In the genomic region with DNA sequence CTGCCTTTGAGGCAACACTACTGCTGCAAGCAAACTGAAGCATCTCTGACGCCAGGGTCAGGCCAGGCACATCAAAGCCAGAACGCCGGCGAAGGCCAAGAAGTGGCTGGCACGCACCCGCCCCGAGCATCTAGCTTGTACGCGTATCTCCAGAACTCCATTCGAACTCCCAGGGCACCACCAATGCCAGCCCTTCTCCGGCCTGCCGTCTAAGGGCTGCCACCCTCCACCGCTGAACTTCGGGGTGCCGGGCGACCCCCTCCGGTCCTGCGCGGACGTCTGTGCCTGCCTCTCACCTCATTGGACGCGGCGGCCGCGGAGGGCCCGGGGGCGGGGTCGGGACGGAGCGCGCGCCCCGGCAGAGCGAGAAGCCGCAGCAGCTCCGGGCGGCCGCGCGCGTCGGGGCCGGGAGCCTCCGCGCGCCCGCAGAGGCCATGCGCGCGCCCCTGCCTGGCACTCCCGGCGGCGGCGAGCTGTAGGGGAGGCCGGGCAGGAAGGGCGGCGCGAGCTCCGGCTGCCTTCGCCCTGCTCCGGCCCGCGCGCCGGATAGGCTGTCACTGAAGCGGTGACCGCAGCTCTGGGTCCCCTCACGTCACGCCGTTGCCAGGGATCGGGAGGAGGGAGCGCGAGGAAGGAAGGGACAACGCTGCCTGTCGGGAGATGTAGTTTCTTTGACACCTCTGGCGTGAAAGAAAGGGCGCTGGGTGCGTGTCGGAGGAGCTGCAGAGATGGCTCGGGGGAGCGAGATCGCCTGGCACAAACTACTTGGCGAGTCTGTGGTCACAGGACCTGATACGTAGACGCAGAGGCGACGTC, we compare ENCODE assay signal across 1 mouse cellular context.
TF ChIP-seq lines count a peak whose summit lies in the region.

A gene (minus strand): TSS at position 596 of the 816 bp plus-strand sequence.

TF ChIP-seq in CH12.LX, 34 proteins besides CTCF, POLR2A, EP300 and RAD21 (continued from another document):
- TF ChIP-seq GABPA (IDR thresholded peaks at IDR 0.05; ENCODE audit: insufficient replicate concordance, low read depth, low read length): no peak; the same call in 1 of the 2 replicates
- peak; percentile 15; the same call in 1 of the 2 replicates for TF ChIP-seq USF1 (IDR thresholded peaks at IDR 0.05; ENCODE audit: low read depth, low read length)
- peak; percentile 82 for TF ChIP-seq UBTF (IDR thresholded peaks at IDR 0.05; ENCODE audit: low read depth, low read length)
- TF ChIP-seq MXI1 (IDR thresholded peaks at IDR 0.05; ENCODE audit: low read depth, low read length): peak; percentile 70; the same call in 1 of the 2 replicates
- TF ChIP-seq MAFK (IDR thresholded peaks at IDR 0.05; ENCODE audit: insufficient replicate concordance, low read length): no peak
- TF ChIP-seq ELF1 (IDR thresholded peaks at IDR 0.05; ENCODE audit: low read depth, low read length): peak; percentile 47
- no peak for TF ChIP-seq JUND (conservative IDR thresholded peaks at IDR 0.05; ENCODE audit: low read depth, low read length)
- peak; percentile 91 for TF ChIP-seq NELFE (IDR thresholded peaks at IDR 0.05; ENCODE audit: low read depth, low read length)
- TF ChIP-seq BHLHE40 (IDR thresholded peaks at IDR 0.05; ENCODE audit: low read depth, low read length): no peak; the same call in 1 of the 2 replicates
- TF ChIP-seq RCOR1 (conservative IDR thresholded peaks at IDR 0.05; ENCODE audit: low read depth, low read length): no peak
- TF ChIP-seq MAX (IDR thresholded peaks at IDR 0.05; ENCODE audit: low read length): peak; percentile 61
- TF ChIP-seq USF2 (conservative IDR thresholded peaks at IDR 0.05; ENCODE audit: low read depth, low read length): no peak
- no peak for TF ChIP-seq SMC3 (IDR thresholded peaks at IDR 0.05; ENCODE audit: low read depth, low read length)
- peak; percentile 46 for TF ChIP-seq NRF1 (IDR thresholded peaks at IDR 0.05; ENCODE audit: low read depth, low read length)
- no peak for TF ChIP-seq CHD2 (IDR thresholded peaks at IDR 0.05; ENCODE audit: low read length)
- TF ChIP-seq HCFC1 (IDR thresholded peaks at IDR 0.05; ENCODE audit: low read depth, low read length): peak; percentile 84
- TF ChIP-seq CHD1 (IDR thresholded peaks at IDR 0.05; ENCODE audit: low read depth, low read length): no peak
- TF ChIP-seq ZMIZ1 (IDR thresholded peaks at IDR 0.05; ENCODE audit: low read depth, low read length): peak; percentile 76
- no peak for TF ChIP-seq ZC3H11A (IDR thresholded peaks at IDR 0.05; ENCODE audit: low read depth, low read length)
- TF ChIP-seq MYC (IDR thresholded peaks at IDR 0.05; ENCODE audit: low read depth, low read length): no peak
- TF ChIP-seq TCF12 (IDR thresholded peaks at IDR 0.05; ENCODE audit: low read depth, low read length): peak; percentile 72
- TF ChIP-seq ETS1 (conservative IDR thresholded peaks at IDR 0.05; ENCODE audit: low read depth, low read length): no peak; the same call in 1 of the 2 replicates
